Mouse (Mus musculus): Measurements from ENCODE around the gene Slc35b1. TPM values are rescaled to one million over a fixed set of nuclear protein-coding genes. Genes with fewer than 3 reads are reported as not detected.
"Not testable (repeated sequence)": the region's sequence is repeated elsewhere in the genome, so short reads cannot be mapped to it uniquely, and the experiment has no call there.

Slc35b1 gene
- polyA plus RNA-seq, 1 experiment from 2014 or later: 66.0 TPM

- Histone ChIP-seq H3K4me1 (replicated peaks) (peaks cover 13% of the 10 kb centered on the region), H3K9me3 (replicated peaks) (no peaks in the 10 kb centered on the region), H3K9ac (no peak overlapping the region), H3K27me3 (no peaks in the 10 kb centered on the region), H3K4me2 (no peak overlapping the region), H3K4me3 (no peak overlapping the region), H3K36me3 (no peaks in the 10 kb centered on the region), H3K27ac (no peak overlapping the region)
- ATAC-seq (replicated peaks; ENCODE audit: insufficient number of reproducible peaks, insufficient read depth, low FRiP score, low read depth): no peak
- 51% methylated on average over 14 of the region's 14 CpGs for WGBS
Measured at GRCm38 (mm10) chr11:95397843-95398835, 13.6 kb downstream of the Slc35b1 start.

- no peak overlapping the region for H3K4me2 ChIP-seq
- H3K27ac ChIP-seq: no peak overlapping the region
- H3K4me1 ChIP-seq (replicated peaks): peaks cover 21% of the 10 kb centered on the region
- no peak overlapping the region for H3K4me3 ChIP-seq
- 64% methylated on average over 13 of the region's 13 CpGs for WGBS
- H3K9ac ChIP-seq: no peak overlapping the region
- H3K9me3 ChIP-seq (replicated peaks): no peaks in the 10 kb centered on the region
- H3K36me3 ChIP-seq: no peaks in the 10 kb centered on the region
- no peaks in the 10 kb centered on the region for H3K27me3 ChIP-seq
- no peak for ATAC-seq (replicated peaks; ENCODE audit: insufficient number of reproducible peaks, insufficient read depth, low FRiP score, low read depth)
Measured at GRCm38 (mm10) chr11:95399520-95400020, 15.1 kb downstream of the Slc35b1 start.

DNA sequence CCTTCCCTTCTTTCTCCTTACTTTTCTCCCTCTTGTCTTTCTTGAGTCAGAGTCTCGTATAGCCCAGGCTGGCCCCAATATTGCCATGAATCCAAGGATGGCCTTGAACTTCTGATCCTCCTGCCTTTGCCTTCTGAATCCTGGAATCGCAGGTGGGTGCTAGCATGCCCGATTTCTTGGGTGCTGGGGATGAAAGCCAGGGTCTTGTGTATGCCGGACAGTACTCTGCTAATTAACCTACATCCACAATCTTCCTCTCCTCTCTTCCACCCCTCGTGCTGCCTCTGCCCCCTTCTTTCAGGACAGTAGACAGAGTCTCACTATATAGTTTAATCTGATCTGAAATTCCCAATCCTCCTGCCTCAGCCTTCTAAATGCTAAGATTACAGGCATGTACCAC, 17.1 kb downstream of the Slc35b1 start:
- no peaks in the 10 kb centered on the region for H3K27me3 ChIP-seq
- H3K4me2 ChIP-seq: no peak overlapping the region
- no peak overlapping the region for H3K27ac ChIP-seq
- H3K4me3 ChIP-seq: no peak overlapping the region
- H3K36me3 ChIP-seq: no peaks in the 10 kb centered on the region
- peaks cover 21% of the 10 kb centered on the region for H3K4me1 ChIP-seq (replicated peaks)
- no peak for ATAC-seq (replicated peaks; ENCODE audit: insufficient number of reproducible peaks, insufficient read depth, low FRiP score, low read depth)
- no peak overlapping the region for H3K9ac ChIP-seq
- WGBS: 78% methylated on average over 5 of the region's 5 CpGs
- no peaks in the 10 kb centered on the region for H3K9me3 ChIP-seq (replicated peaks)

- Histone ChIP-seq H3K36me3 (no peaks in the 10 kb centered on the region), H3K4me3 (no peak overlapping the region), H3K9me3 (replicated peaks) (no peaks in the 10 kb centered on the region), H3K4me2 (peak overlapping the region; percentile 44), H3K4me1 (replicated peaks) (peaks cover 21% of the 10 kb centered on the region), H3K27me3 (no peaks in the 10 kb centered on the region), H3K27ac (peak overlapping the region; percentile 84), H3K9ac (no peak overlapping the region)
- WGBS: 19% methylated on average over 5 of the region's 5 CpGs
- no peak for ATAC-seq (replicated peaks; ENCODE audit: insufficient number of reproducible peaks, insufficient read depth, low FRiP score, low read depth)
Measured at GRCm38 (mm10) chr11:95402196-95402595, 17.7 kb downstream of the Slc35b1 start.

DNA sequence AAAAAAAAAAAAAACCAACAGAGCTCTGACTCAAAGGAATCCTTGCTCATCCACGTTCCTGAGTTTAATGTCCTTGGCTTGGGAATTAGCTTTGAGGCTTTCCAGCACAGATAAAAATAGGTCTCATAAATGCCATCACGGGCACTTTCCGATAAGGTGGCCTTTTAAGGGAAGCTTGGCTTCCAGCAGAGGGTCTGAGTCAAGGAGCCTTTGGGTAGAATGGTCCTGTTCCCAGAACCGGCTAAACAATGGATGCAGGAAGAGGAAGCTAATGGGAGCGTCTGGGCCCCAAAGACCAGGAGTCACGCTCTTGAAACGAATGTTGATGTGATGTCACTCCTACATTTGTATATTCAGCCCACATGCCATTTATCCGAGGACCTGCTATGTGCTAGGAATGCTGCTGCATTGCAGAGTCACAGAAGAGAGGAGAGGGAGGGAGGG, 18.2 kb downstream of the Slc35b1 start:
- peak; percentile 53; the same call in 1 of the 2 replicates for ATAC-seq (replicated peaks; ENCODE audit: insufficient number of reproducible peaks, insufficient read depth, low FRiP score, low read depth)
- 4% methylated on average over 8 of the region's 8 CpGs for WGBS
- Histone ChIP-seq H3K36me3 (no peaks in the 10 kb centered on the region), H3K9me3 (replicated peaks) (no peaks in the 10 kb centered on the region), H3K27ac (peak overlapping the region; percentile 84), H3K4me3 (no peak overlapping the region), H3K4me1 (replicated peaks) (peaks cover 21% of the 10 kb centered on the region), H3K27me3 (no peaks in the 10 kb centered on the region), H3K9ac (no peak overlapping the region), H3K4me2 (peak overlapping the region; percentile 44)

DNA sequence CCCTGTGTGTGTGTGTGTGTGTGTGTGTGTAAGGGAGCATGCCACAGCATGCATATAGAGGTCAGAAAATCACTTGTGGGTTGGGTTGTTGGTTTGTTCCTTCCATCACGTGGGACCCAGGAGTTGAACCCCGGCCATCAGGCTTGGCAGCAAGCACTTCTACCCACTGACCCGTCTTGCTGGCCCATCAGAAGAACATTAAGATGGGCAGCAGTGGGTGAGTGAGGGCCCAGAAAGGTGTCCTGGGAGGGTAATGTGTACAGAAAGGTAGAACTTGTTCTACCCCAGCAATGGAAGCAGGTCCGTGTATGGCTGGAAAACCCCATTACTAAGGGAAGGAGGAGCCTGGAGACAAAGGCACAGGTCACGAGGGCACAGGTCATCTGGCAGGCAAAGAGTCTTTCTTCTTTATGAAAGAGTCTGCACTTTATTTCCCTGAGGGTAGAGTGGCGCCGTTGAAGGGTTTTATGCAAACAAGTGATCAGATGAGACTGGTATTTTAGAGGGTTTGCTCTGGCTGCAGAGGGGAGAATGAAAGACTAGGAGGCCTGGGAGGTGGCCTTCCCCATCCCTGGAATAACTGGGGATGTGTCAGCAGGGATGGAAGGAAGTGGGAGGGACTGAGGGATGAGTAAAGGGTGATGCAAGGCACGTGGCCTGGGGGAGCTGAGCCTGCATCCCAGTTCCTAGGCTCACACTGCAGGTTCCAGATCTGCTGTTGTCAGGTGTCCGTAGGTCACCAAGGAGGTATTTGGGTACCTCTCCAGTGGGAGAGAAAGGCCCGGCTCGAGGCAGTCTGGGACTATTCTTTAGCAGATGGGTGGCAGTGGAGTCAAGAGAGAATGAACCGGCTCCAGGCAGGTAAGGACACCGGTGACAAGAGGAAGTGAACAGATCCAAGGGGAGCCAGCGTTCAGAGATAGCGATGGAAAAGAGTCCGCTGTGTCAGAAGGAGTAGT, 19.2 kb downstream of the Slc35b1 start:
- Histone ChIP-seq H3K27ac (peak overlapping the region; percentile 84), H3K9ac (no peak overlapping the region), H3K4me2 (no peak overlapping the region), H3K27me3 (no peaks in the 10 kb centered on the region), H3K9me3 (replicated peaks) (no peaks in the 10 kb centered on the region), H3K4me1 (replicated peaks) (peaks cover 21% of the 10 kb centered on the region), H3K36me3 (no peaks in the 10 kb centered on the region), H3K4me3 (no peak overlapping the region)
- WGBS: 74% methylated on average over 16 of the region's 16 CpGs
- ATAC-seq (replicated peaks; ENCODE audit: insufficient number of reproducible peaks, insufficient read depth, low FRiP score, low read depth): no peak

- H3K36me3 ChIP-seq: no peaks in the 10 kb centered on the region
- 70% methylated on average over 4 of the region's 4 CpGs for WGBS
- H3K4me3 ChIP-seq: no peak overlapping the region
- H3K9me3 ChIP-seq (replicated peaks): no peaks in the 10 kb centered on the region
- no peak for ATAC-seq (replicated peaks; ENCODE audit: insufficient number of reproducible peaks, insufficient read depth, low FRiP score, low read depth)
- H3K4me1 ChIP-seq (replicated peaks): peaks cover 21% of the 10 kb centered on the region
- no peak overlapping the region for H3K9ac ChIP-seq
- H3K27ac ChIP-seq: no peak overlapping the region
- no peak overlapping the region for H3K4me2 ChIP-seq
- no peaks in the 10 kb centered on the region for H3K27me3 ChIP-seq
Measured at GRCm38 (mm10) chr11:95405771-95406170, 21.3 kb downstream of the Slc35b1 start.

DNA sequence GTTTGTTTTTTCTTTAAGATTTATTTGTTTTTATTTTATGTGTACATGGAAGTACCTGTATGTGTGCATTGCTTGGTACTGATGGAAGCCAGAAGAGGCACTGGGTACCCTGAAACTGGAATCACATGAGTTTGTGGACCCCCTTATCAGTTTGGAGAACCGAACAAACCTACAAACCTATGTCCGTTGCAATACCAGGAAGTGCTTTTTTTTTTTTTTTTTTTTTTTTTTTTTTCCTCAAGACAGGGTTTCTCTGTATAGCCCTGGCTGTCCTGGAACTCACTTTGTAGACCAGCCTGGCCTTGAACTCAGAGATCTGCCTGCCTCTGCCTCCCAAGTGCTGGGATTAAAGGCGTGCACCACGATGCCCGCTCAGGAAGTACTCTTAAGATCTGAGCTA, 21.9 kb downstream of the Slc35b1 start:
- H3K36me3 ChIP-seq; H3K4me2 ChIP-seq; ATAC-seq (replicated peaks; ENCODE audit: insufficient number of reproducible peaks, insufficient read depth, low FRiP score, low read depth); H3K27me3 ChIP-seq; H3K27ac ChIP-seq; H3K9me3 ChIP-seq (replicated peaks); H3K9ac ChIP-seq; H3K4me3 ChIP-seq: not testable (repeated sequence)
- 91% methylated on average over 5 of the region's 5 CpGs for WGBS
- peaks cover 21% of the 10 kb centered on the region for H3K4me1 ChIP-seq (replicated peaks)

GRCm38 (mm10) chr11:95409450-95410112, 25.1 kb downstream of the Slc35b1 start:
- Histone ChIP-seq H3K4me2 (no peak overlapping the region), H3K36me3 (no peaks in the 10 kb centered on the region), H3K9me3 (replicated peaks) (no peaks in the 10 kb centered on the region), H3K4me1 (replicated peaks) (no peaks in the 10 kb centered on the region), H3K9ac (no peak overlapping the region), H3K27me3 (no peaks in the 10 kb centered on the region), H3K4me3 (no peak overlapping the region), H3K27ac (no peak overlapping the region)
- WGBS: 83% methylated on average over 10 of the region's 10 CpGs
- ATAC-seq (replicated peaks; ENCODE audit: insufficient number of reproducible peaks, insufficient read depth, low FRiP score, low read depth): no peak

DNA sequence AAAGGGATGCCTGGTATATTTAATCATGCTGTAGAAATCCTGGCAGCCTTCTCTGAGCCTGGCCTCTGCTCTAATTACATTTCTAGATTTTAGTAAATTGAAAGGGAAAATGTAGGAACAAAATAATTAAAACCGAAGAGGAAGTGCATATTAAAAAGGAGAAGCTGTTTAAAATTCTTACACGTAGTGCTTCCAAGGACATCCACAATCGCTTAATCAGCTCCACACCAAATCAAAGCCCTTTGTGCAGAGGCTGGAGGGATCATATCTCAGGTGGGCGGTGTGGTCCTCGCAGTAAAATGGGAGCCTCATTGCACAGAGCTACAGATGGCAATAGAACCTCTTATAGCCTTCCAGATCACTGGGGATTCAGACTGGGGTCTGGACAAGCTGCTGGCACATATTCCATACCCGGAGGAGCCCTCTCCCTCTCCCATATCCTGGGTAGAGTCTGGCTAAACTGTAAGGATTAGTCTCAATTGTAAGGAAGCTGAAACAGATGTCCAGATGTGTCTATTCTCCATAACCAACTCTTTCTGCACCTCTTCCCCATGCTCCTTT, 27.0 kb downstream of the Slc35b1 start:
- Histone ChIP-seq H3K9ac (no peak overlapping the region), H3K27me3 (no peaks in the 10 kb centered on the region), H3K4me2 (no peak overlapping the region), H3K27ac (no peak overlapping the region), H3K4me3 (no peak overlapping the region), H3K9me3 (replicated peaks) (no peaks in the 10 kb centered on the region), H3K36me3 (no peaks in the 10 kb centered on the region), H3K4me1 (replicated peaks) (peaks cover 14% of the 10 kb centered on the region)
- no peak for ATAC-seq (replicated peaks; ENCODE audit: insufficient number of reproducible peaks, insufficient read depth, low FRiP score, low read depth)
- WGBS: 74% methylated on average over 6 of the region's 6 CpGs
